Mouse (Mus musculus) heart, postnatal 25 days (tissue): ENCODE measurements at regions not wholly inside any gene's neighbourhood (a gene's known extent, or its start where the extent isn't known, plus 50 kb on each side); places are given as distances from the start of the nearest gene placed in this dataset.

Source experiments
- DNase-seq: peaks from one replicate; pipeline ENCODE4 v3.0.0; 2022; ENCODE audit warnings: low spot score
- intact Hi-C: fragments of 180-260 bp; cut with DNase I; formaldehyde crosslinking; loops from one replicate; pipeline ENCODE4 v1.15.1; 2025

GRCm38 (mm10) chr11:114552176-114552575, 116.1 kb upstream of the Rpl38 start:
- no peak for DNase-seq
- intact Hi-C loops = no loop called here

GRCm38 (mm10) chr11:114551262-114551661, 117.1 kb upstream of the Rpl38 start:
- intact Hi-C loops = no loop called here
- DNase-seq = no peak

- DNase-seq = no peak
- intact Hi-C loops = no loop called here
Observed at GRCm38 (mm10) chr11:114548658-114549057, 119.7 kb upstream of the Rpl38 start.

- intact Hi-C loops = no loop called here
- no peak for DNase-seq
Observed at GRCm38 (mm10) chr11:114544212-114544611, 124.1 kb upstream of the Rpl38 start.

- no peak for DNase-seq
- intact Hi-C loops = no loop called here
Observed at GRCm38 (mm10) chr11:114542167-114542566, 126.2 kb upstream of the Rpl38 start.

- no peak for DNase-seq
- intact Hi-C loops = no loop called here
Observed at GRCm38 (mm10) chr11:114540503-114540902, 127.8 kb upstream of the Rpl38 start.

GRCm38 (mm10) chr11:114536616-114537493, 131.5 kb upstream of the Rpl38 start:
- intact Hi-C loops = no loop called here

GRCm38 (mm10) chr11:114535900-114536299, 132.4 kb upstream of the Rpl38 start:
- intact Hi-C loops = no loop called here
- DNase-seq = no peak

More at GRCm38 (mm10) chr11:114536616-114537493, 131.5 kb upstream of the Rpl38 start:
- DNase-seq = no peak

GRCm38 (mm10) chr11:114534436-114534835, 133.9 kb upstream of the Rpl38 start:
- no peak for DNase-seq
- intact Hi-C loops = no loop called here

GRCm38 (mm10) chr11:114531241-114531765, 137.0 kb upstream of the Rpl38 start:
- no peak for DNase-seq
- intact Hi-C loops = no loop called here

GRCm38 (mm10) chr11:114528937-114529772, 139.2 kb upstream of the Rpl38 start:
- intact Hi-C loops = no loop called here

GRCm38 (mm10) chr11:114523444-114524238, 144.7 kb upstream of the Rpl38 start:
- DNase-seq = peak; percentile 3
- intact Hi-C loops = loop anchor here (1.0 kb wide), 1 partner anchor 113 kb away; no protein-coding TSS in a partner anchor

More at GRCm38 (mm10) chr11:114528937-114529772, 139.2 kb upstream of the Rpl38 start:
- no peak for DNase-seq

- no peak for DNase-seq
- intact Hi-C loops = no loop called here
Observed at GRCm38 (mm10) chr11:114515278-114515677, 153.0 kb upstream of the Rpl38 start.

- intact Hi-C loops = no loop called here
- DNase-seq = no peak
Observed at GRCm38 (mm10) chr11:114514126-114514525, 154.2 kb upstream of the Rpl38 start.

GRCm38 (mm10) chr11:114513446-114513845, 154.9 kb upstream of the Rpl38 start:
- intact Hi-C loops = no loop called here
- no peak for DNase-seq

GRCm38 (mm10) chr11:114511994-114512393, 156.3 kb upstream of the Rpl38 start:
- DNase-seq = no peak

GRCm38 (mm10) chr11:114502562-114502961, 165.8 kb upstream of the Rpl38 start:
- no peak for DNase-seq
- intact Hi-C loops = no loop called here

More at GRCm38 (mm10) chr11:114511994-114512393, 156.3 kb upstream of the Rpl38 start:
- intact Hi-C loops = no loop called here

GRCm38 (mm10) chr11:114501869-114502540, 166.3 kb upstream of the Rpl38 start:
- DNase-seq = no peak
- intact Hi-C loops = no loop called here

- intact Hi-C loops = no loop called here
- no peak for DNase-seq
Observed at GRCm38 (mm10) chr11:114500416-114500815, 167.9 kb upstream of the Rpl38 start.
